Mouse (Mus musculus) hindbrain, postnatal 0 days (tissue): ENCODE results near the gene Fam204a. TPM values are rescaled to one million over a fixed set of nuclear protein-coding genes. Genes with fewer than 3 reads are reported as not detected.
A peak's percentile ranks its signal among the peaks of the same experiment; 100 is the strongest.

ENCODE experiments used
- ATAC-seq: fragments of 200-750 bp; cut with Nextera tagmentation; 2 replicates; pipeline ENCODE4 v1.8.0; 2017; ENCODE audit warnings: mild to moderate bottlenecking, moderate TSS enrichment, moderate library complexity
- DNase-seq: peaks from one replicate; pipeline ENCODE4 v3.0.0-alpha.2; 2015; ENCODE audit warnings: low spot score
- H3K27ac ChIP-seq: fragments of 300-500 bp; sonication (generic); 2 replicates; pipeline ENCODE4 v1.5.1; 2014; ENCODE audit warnings: mild to moderate bottlenecking
- H3K27me3 ChIP-seq: fragments of 300-500 bp; sonication (generic); 2 replicates; pipeline ENCODE4 v1.6.1; 2014; ENCODE audit warnings: low read length, mixed read lengths; ENCODE audit not compliant: insufficient read depth
- H3K36me3 ChIP-seq: fragments of 300-500 bp; sonication (generic); 2 replicates; pipeline ENCODE4 v1.6.1; 2014; ENCODE audit warnings: low read length, mixed read lengths; ENCODE audit not compliant: insufficient read depth
- H3K4me1 ChIP-seq: fragments of 300-500 bp; sonication (generic); 2 replicates; pipeline ENCODE4 v1.6.1; 2014; ENCODE audit warnings: antibody characterized with exemption, low read length, mixed read lengths; ENCODE audit not compliant: insufficient read depth
- H3K4me2 ChIP-seq: fragments of 300-500 bp; sonication (generic); 2 replicates; pipeline ENCODE4 v1.6.1; 2014; ENCODE audit warnings: low read depth, mild to moderate bottlenecking, low read length, moderate library complexity, mixed read lengths
- H3K4me3 ChIP-seq: fragments of 300-500 bp; sonication (generic); 2 replicates; pipeline ENCODE4 v1.5.1; 2014; ENCODE audit warnings: low read length
- H3K9ac ChIP-seq: fragments of 300-500 bp; sonication (generic); replicated peaks from 2 replicates; pipeline ENCODE4 v1.6.1; 2014; ENCODE audit warnings: mild to moderate bottlenecking, low read length, moderate library complexity, mixed read lengths
- H3K9me3 ChIP-seq: fragments of 300-500 bp; sonication (generic); 2 replicates; pipeline ENCODE4 v1.6.1; 2016; ENCODE audit warnings: low read length, mixed read lengths
- CTCF ChIP-seq: IDR thresholded peaks from 2 replicates; pipeline ENCODE4 v1.5.1; 2016; ENCODE audit warnings: antibody characterized with exemption, control low read depth, low read depth
- WGBS: fragments of 180-500 bp; shearing (Covaris S2); extraction: QIAGEN DNeasy Blood & Tissue Kit; methylation state at CpG from one replicate; pipeline ENCODE4 v1.1.7; 2014; 5-methylcytosine and 5-hydroxymethylcytosine counted together
- polyA plus RNA-seq: library from polyadenylated mRNA; unstranded; fragments of >200 nt; fragmentation: Nextera tagmentation; extraction: Ambion mirVana; gene quantifications from 2 replicates; pipeline ENCODE4 v1.2.1, GENCODE M21; 2015
- total RNA-seq: library from RNA; depleted of rRNA; stranded (reverse); fragments of >200 nt; gene quantifications from 2 replicates; pipeline ENCODE4 v1.2.3, GENCODE M21; 2014; rRNA removed

Fam204a gene
- total RNA-seq = 22.4 and 26.7 TPM in 2 replicates
- 70.8 and 79.0 TPM in 2 replicates for polyA plus RNA-seq

DNA sequence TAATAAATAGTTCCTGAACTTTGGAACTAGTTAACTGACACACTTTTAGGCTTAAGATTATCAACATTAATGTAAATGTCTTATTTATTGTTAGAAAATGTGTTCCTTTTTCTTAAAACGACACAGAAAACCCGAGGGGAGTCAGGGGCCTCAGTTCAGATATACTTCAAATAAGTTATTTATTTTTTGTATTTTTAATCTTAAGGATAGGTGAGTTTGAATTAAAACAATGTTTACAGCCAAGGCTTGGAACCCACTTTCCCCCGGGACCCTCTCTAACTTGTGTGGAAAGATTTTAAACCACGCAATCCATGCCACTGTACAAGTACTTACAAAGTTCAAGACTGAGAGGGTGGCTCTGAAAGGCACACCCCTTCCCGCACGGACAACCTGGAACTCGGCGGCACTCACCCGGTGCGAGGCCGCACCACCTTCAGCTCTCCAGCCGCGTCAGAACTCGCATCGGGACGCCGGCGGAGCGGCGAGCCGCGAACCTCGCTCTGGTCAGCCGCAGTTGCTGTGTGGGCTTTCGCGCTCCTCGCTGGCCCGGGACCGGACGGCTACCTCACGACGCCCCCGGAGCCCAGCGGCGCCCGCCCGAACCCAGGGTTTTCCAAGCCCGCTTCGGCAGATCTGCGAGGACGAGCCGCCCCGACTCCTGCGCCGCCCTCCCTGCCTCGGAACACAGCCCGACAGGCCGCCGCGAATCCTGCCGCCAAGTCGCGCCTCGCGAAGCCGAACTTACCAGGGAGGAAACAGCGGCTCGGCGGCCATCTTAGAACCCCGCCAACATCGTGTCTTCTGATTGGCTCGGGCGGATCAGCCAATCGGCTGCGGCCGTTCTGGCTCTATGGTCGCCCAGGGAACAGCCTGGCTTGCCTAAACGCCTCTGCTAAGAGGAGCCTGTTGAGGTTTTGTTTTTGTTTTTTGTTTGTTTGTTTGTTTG lies at the start of gene Fam204a:
Gene Fam204a (minus strand): TSS at position 803 of the 946 bp plus-strand sequence.
- peak within 1 kb of the TSS; percentile 78 for H3K9ac ChIP-seq
- TF ChIP-seq CTCF = no peak
- no peaks in the 10 kb centered on the region for H3K27me3 ChIP-seq
- ATAC-seq (peak; percentile 100), DNase-seq (peak; percentile 97)
- H3K4me3 ChIP-seq = peak within 1 kb of the TSS; percentile 74
- H3K27ac ChIP-seq = peak within 1 kb of the TSS; percentile 95
- peaks cover 10% of the 10 kb centered on the region; the same call in 1 of the 2 replicates for H3K4me1 ChIP-seq
- H3K4me2 ChIP-seq = peak within 1 kb of the TSS; percentile 68
- no peaks in the 10 kb centered on the region for H3K9me3 ChIP-seq
- H3K36me3 ChIP-seq = no peaks in the 10 kb centered on the region
- under 1% methylated on average over 68 of the region's 68 CpGs for WGBS

DNA sequence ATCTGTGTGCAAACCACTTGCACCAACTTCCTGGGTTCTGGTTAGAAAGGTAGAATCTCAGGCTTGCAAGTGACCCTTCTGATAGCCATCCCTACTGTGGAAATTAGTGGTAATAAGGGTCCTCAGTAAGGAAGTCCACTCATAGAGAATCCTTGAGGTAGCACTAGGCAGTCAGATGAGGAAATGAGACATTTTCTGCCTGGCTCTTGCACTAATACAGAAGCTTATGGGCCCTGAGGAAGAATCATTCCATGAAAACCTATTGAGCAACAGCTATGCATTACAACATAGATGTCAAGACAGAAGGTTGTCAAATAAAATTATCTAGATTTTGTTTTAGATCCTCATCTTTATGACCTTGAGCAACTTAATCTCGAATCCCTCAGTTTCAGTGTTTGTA lies 39.3 kb upstream of the Fam204a start:
- TF ChIP-seq CTCF = no peak
- DNase-seq (no peak), ATAC-seq (no peak)
- no peaks in the 10 kb centered on the region for H3K36me3 ChIP-seq
- H3K4me3 ChIP-seq = no peak overlapping the region
- no peak overlapping the region for H3K4me2 ChIP-seq
- no peaks in the 10 kb centered on the region for H3K4me1 ChIP-seq
- no peak overlapping the region for H3K9ac ChIP-seq
- 75% methylated on average over 1 of the region's 1 CpGs for WGBS
- no peaks in the 10 kb centered on the region for H3K9me3 ChIP-seq
- no peak overlapping the region for H3K27ac ChIP-seq
- H3K27me3 ChIP-seq = no peaks in the 10 kb centered on the region

DNA sequence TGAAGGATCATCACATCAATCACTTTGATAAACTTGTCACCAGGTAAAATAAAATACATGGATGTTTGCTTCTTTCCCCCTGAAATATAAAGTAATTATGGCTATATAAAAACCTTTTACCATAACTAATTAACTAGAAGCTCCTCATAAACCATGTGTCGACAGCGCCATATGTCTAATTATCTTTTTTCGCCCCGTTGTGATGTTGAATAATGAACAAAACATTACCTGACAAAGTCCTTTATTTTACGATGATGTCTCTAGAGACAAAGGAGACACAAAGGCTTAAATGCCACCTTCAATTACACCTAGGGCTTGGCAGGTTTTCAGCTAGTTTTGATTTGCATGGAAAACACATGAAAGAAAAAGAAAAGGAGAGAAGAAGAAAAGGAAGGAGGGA lies 34.2 kb upstream of the Fam204a start:
- Histone ChIP-seq H3K9ac (no peak overlapping the region), H3K27ac (no peak overlapping the region), H3K27me3 (no peaks in the 10 kb centered on the region), H3K9me3 (no peaks in the 10 kb centered on the region), H3K4me2 (no peak overlapping the region), H3K36me3 (no peaks in the 10 kb centered on the region), H3K4me1 (no peaks in the 10 kb centered on the region), H3K4me3 (no peak overlapping the region)
- ATAC-seq = no peak
- DNase-seq = no peak
- no peak for TF ChIP-seq CTCF
- 53% methylated on average over 5 of the region's 5 CpGs for WGBS

GRCm38 (mm10) chr19:60252021-60252420 lies 25.5 kb upstream of the Fam204a start:
- no peaks in the 10 kb centered on the region for H3K36me3 ChIP-seq
- no peak overlapping the region for H3K4me3 ChIP-seq
- ATAC-seq = no peak
- H3K9ac ChIP-seq = no peak overlapping the region
- H3K27me3 ChIP-seq = no peaks in the 10 kb centered on the region
- no peak overlapping the region for H3K4me2 ChIP-seq
- H3K9me3 ChIP-seq = no peaks in the 10 kb centered on the region
- H3K4me1 ChIP-seq = no peaks in the 10 kb centered on the region
- no peak for DNase-seq
- H3K27ac ChIP-seq = no peak overlapping the region
- WGBS = 26% methylated on average over 2 of the region's 2 CpGs
- peak; percentile 26; the same call in 1 of the 2 replicates for TF ChIP-seq CTCF

- Histone ChIP-seq H3K4me3 (no peak overlapping the region), H3K9ac (no peak overlapping the region), H3K36me3 (no peaks in the 10 kb centered on the region), H3K27ac (no peak overlapping the region), H3K27me3 (no peaks in the 10 kb centered on the region), H3K9me3 (no peaks in the 10 kb centered on the region), H3K4me2 (0 out of 2 replicates have a peak overlapping the region, but pooled peaks have one; percentile 5), H3K4me1 (no peaks in the 10 kb centered on the region)
- 39% methylated on average over 9 of the region's 9 CpGs for WGBS
- ATAC-seq = no peak
- DNase-seq = peak; percentile 13
- no peak for TF ChIP-seq CTCF
Observed at GRCm38 (mm10) chr19:60251197-60251596, 24.7 kb upstream of the Fam204a start.

DNA sequence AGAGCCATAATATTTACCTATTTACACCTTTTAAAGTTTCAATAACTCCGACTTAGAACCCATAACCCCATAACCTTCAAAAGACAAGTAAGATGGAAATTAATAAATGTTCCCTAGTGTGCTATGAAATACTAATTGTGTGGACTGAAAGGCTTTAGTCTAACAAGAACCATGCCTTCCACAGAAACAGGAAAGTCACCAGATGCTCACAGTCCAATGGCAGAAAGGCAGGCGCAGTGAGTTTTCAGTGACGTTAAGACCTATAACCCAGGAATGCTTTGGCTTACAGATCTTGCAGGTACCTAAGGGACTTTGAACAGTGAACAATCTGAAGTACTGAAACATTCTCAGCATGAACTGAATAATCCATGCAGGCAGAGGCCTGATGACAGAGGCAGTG lies 18.7 kb upstream of the Fam204a start:
- TF ChIP-seq CTCF = no peak
- Histone ChIP-seq H3K9me3 (no peaks in the 10 kb centered on the region), H3K9ac (no peak overlapping the region), H3K4me3 (no peak overlapping the region), H3K4me1 (no peaks in the 10 kb centered on the region), H3K4me2 (no peak overlapping the region), H3K27ac (no peak overlapping the region), H3K36me3 (no peaks in the 10 kb centered on the region), H3K27me3 (no peaks in the 10 kb centered on the region)
- no peak for DNase-seq
- WGBS = 89% methylated on average over 3 of the region's 3 CpGs
- ATAC-seq = no peak

- no peaks in the 10 kb centered on the region for H3K27me3 ChIP-seq
- no peak for TF ChIP-seq CTCF
- H3K9me3 ChIP-seq = no peaks in the 10 kb centered on the region
- WGBS = 35% methylated on average over 7 of the region's 7 CpGs
- H3K9ac ChIP-seq = no peak overlapping the region
- H3K4me2 ChIP-seq = no peak overlapping the region
- ATAC-seq = no peak
- H3K27ac ChIP-seq = no peak overlapping the region
- H3K36me3 ChIP-seq = no peaks in the 10 kb centered on the region
- DNase-seq = no peak
- H3K4me1 ChIP-seq = no peaks in the 10 kb centered on the region
- no peak overlapping the region for H3K4me3 ChIP-seq
Observed at GRCm38 (mm10) chr19:60242620-60243019, 16.1 kb upstream of the Fam204a start.
